Mouse (Mus musculus): ENCODE measurements at regions not wholly inside any gene's neighbourhood (a gene's known extent, or its start where the extent isn't known, plus 50 kb on each side); places are given as distances from the start of the nearest gene placed in this dataset.

- no peaks in the 10 kb centered on the region for H3K9me3 ChIP-seq
- WGBS, result 51% methylated on average over 7 of the region's 7 CpGs
- H3K27ac ChIP-seq, result no peak overlapping the region
- H3K4me1 ChIP-seq, result no peaks in the 10 kb centered on the region
- no peak for ATAC-seq (ENCODE audit: low FRiP score, low read depth)
- H3K36me3 ChIP-seq, result no peaks in the 10 kb centered on the region
- H3K4me3 ChIP-seq, result no peak overlapping the region
- no peak overlapping the region for H3K4me2 ChIP-seq (replicated peaks)
- H3K27me3 ChIP-seq, result no peaks in the 10 kb centered on the region
- no peak overlapping the region for H3K9ac ChIP-seq
Measured at GRCm38 (mm10) chr17:10078536-10079319, 240.9 kb downstream of the Qk start.

- Histone ChIP-seq H3K27ac (no peak overlapping the region), H3K9me3 (no peaks in the 10 kb centered on the region), H3K4me2 (replicated peaks) (no peak overlapping the region), H3K9ac (no peak overlapping the region), H3K27me3 (no peaks in the 10 kb centered on the region), H3K4me1 (no peaks in the 10 kb centered on the region), H3K4me3 (no peak overlapping the region), H3K36me3 (no peaks in the 10 kb centered on the region)
- ATAC-seq (ENCODE audit: low FRiP score, low read depth), result no peak
Measured at GRCm38 (mm10) chr17:10073301-10073700, 246.4 kb downstream of the Qk start.

GRCm38 (mm10) chr17:10069251-10069650 is 250.4 kb downstream of the Qk start:
- Histone ChIP-seq H3K27me3 (no peaks in the 10 kb centered on the region), H3K36me3 (no peaks in the 10 kb centered on the region), H3K4me1 (no peaks in the 10 kb centered on the region), H3K9ac (no peak overlapping the region), H3K9me3 (no peaks in the 10 kb centered on the region), H3K4me3 (no peak overlapping the region), H3K27ac (no peak overlapping the region), H3K4me2 (replicated peaks) (no peak overlapping the region)
- ATAC-seq (ENCODE audit: low FRiP score, low read depth), result no peak
- WGBS, result 83% methylated on average over 3 of the region's 3 CpGs

DNA sequence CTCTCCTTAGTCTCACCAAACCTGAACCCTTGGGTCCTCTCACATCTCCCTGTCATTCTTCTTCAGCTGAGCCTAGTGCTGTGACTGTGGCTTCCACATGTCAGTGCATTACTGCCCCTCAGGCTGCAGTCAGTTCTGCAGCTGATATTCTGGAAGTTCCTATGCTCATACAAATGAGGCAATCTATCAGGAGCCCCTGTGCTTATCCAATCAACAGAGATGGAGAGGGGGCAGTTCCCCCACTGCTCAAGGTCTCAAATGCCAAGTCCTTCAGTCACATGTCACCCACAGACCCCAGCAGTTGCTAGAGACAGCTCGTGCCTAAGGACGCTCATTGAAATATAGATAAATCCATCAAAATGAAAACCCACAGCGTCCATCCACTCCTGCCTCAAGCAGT is 254.5 kb downstream of the Qk start:
- WGBS, result 85% methylated on average over 3 of the region's 3 CpGs
- no peak overlapping the region for H3K27ac ChIP-seq

GRCm38 (mm10) chr17:10062546-10063100 is 257.0 kb downstream of the Qk start:
- Histone ChIP-seq H3K4me3 (no peak overlapping the region), H3K4me2 (replicated peaks) (no peak overlapping the region), H3K9me3 (no peaks in the 10 kb centered on the region), H3K4me1 (no peaks in the 10 kb centered on the region), H3K27me3 (no peaks in the 10 kb centered on the region), H3K9ac (no peak overlapping the region), H3K27ac (no peak overlapping the region), H3K36me3 (no peaks in the 10 kb centered on the region)
- ATAC-seq (ENCODE audit: low FRiP score, low read depth), result no peak
- WGBS, result 80% methylated on average over 8 of the region's 8 CpGs

More for the DNA sequence above, 254.5 kb downstream of the Qk start:
- Histone ChIP-seq H3K36me3 (no peaks in the 10 kb centered on the region), H3K4me1 (no peaks in the 10 kb centered on the region), H3K9ac (no peak overlapping the region), H3K4me3 (no peak overlapping the region), H3K4me2 (replicated peaks) (no peak overlapping the region), H3K27me3 (no peaks in the 10 kb centered on the region), H3K9me3 (no peaks in the 10 kb centered on the region)
- no peak for ATAC-seq (ENCODE audit: low FRiP score, low read depth)

- Histone ChIP-seq H3K9me3 (no peaks in the 10 kb centered on the region), H3K27me3 (no peaks in the 10 kb centered on the region), H3K9ac (no peak overlapping the region), H3K27ac (no peak overlapping the region), H3K36me3 (no peaks in the 10 kb centered on the region), H3K4me1 (no peaks in the 10 kb centered on the region), H3K4me2 (replicated peaks) (no peak overlapping the region), H3K4me3 (no peak overlapping the region)
- 75% methylated on average over 1 of the region's 1 CpGs for WGBS
- ATAC-seq (ENCODE audit: low FRiP score, low read depth), result no peak
Measured at GRCm38 (mm10) chr17:10057736-10058135, 261.9 kb downstream of the Qk start.

DNA sequence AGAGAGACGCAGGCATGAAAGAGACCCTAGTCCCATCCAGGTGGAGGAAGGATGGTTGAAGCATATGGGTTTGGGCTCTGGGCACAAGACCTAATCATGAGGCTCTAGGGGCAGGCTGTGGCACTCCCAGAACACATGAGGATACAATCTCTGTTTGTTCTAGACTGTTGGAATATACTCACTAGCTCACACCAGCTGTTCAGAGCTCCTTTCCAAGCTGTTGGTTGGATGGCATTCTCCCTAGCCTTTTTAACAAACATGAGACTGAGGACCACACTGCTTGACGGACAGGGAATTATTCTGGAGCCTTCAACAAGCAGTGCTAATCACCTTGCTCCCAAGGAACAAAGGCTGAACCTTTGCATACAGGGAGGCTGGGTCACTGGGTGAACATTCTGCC is 263.6 kb downstream of the Qk start:
- H3K4me1 ChIP-seq, result no peaks in the 10 kb centered on the region
- no peak overlapping the region for H3K4me2 ChIP-seq (replicated peaks)
- no peaks in the 10 kb centered on the region; the same call in 1 of the 2 replicates for H3K27me3 ChIP-seq
- WGBS, result 83% methylated on average over 2 of the region's 2 CpGs
- no peak for ATAC-seq (ENCODE audit: low FRiP score, low read depth)
- H3K27ac ChIP-seq, result no peak overlapping the region
- no peak overlapping the region for H3K4me3 ChIP-seq
- no peaks in the 10 kb centered on the region for H3K36me3 ChIP-seq
- H3K9me3 ChIP-seq, result no peaks in the 10 kb centered on the region
- H3K9ac ChIP-seq, result no peak overlapping the region

- 85% methylated on average over 5 of the region's 5 CpGs for WGBS
- H3K27ac ChIP-seq, result no peak overlapping the region
- no peak overlapping the region for H3K4me3 ChIP-seq
- no peak for ATAC-seq (ENCODE audit: low FRiP score, low read depth)
- H3K27me3 ChIP-seq, result no peaks in the 10 kb centered on the region; the same call in 1 of the 2 replicates
- H3K36me3 ChIP-seq, result no peaks in the 10 kb centered on the region
- H3K4me1 ChIP-seq, result no peaks in the 10 kb centered on the region
- no peaks in the 10 kb centered on the region for H3K9me3 ChIP-seq
- no peak overlapping the region for H3K4me2 ChIP-seq (replicated peaks)
- H3K9ac ChIP-seq, result no peak overlapping the region
Measured at GRCm38 (mm10) chr17:10054375-10054774, 265.3 kb downstream of the Qk start.

GRCm38 (mm10) chr17:10044336-10044735 is 275.3 kb downstream of the Qk start:
- Histone ChIP-seq H3K27me3 (no peaks in the 10 kb centered on the region), H3K4me1 (no peaks in the 10 kb centered on the region), H3K4me2 (replicated peaks) (no peak overlapping the region), H3K36me3 (no peaks in the 10 kb centered on the region), H3K27ac (no peak overlapping the region), H3K9ac (no peak overlapping the region), H3K9me3 (no peaks in the 10 kb centered on the region), H3K4me3 (no peak overlapping the region)
- no peak for ATAC-seq (ENCODE audit: low FRiP score, low read depth)
- 71% methylated on average over 5 of the region's 5 CpGs for WGBS

GRCm38 (mm10) chr17:10042042-10042652 is 277.5 kb downstream of the Qk start:
- H3K4me2 ChIP-seq (replicated peaks), result no peak overlapping the region
- H3K9ac ChIP-seq, result no peak overlapping the region
- peaks cover 3% of the 10 kb centered on the region; the same call in 1 of the 2 replicates for H3K4me1 ChIP-seq
- WGBS, result 86% methylated on average over 5 of the region's 5 CpGs
- ATAC-seq (ENCODE audit: low FRiP score, low read depth), result no peak
- no peaks in the 10 kb centered on the region for H3K27me3 ChIP-seq
- no peak overlapping the region for H3K27ac ChIP-seq
- no peaks in the 10 kb centered on the region for H3K36me3 ChIP-seq
- no peaks in the 10 kb centered on the region for H3K9me3 ChIP-seq
- H3K4me3 ChIP-seq, result no peak overlapping the region

- no peak for ATAC-seq (ENCODE audit: low FRiP score, low read depth)
- Histone ChIP-seq H3K9me3 (no peaks in the 10 kb centered on the region), H3K4me1 (peaks cover 3% of the 10 kb centered on the region; the same call in 1 of the 2 replicates), H3K27ac (no peak overlapping the region), H3K4me2 (replicated peaks) (no peak overlapping the region), H3K27me3 (no peaks in the 10 kb centered on the region), H3K9ac (no peak overlapping the region), H3K36me3 (no peaks in the 10 kb centered on the region), H3K4me3 (no peak overlapping the region)
- WGBS, result 54% methylated on average over 4 of the region's 4 CpGs
Measured at GRCm38 (mm10) chr17:10040951-10041359, 278.7 kb downstream of the Qk start.

DNA sequence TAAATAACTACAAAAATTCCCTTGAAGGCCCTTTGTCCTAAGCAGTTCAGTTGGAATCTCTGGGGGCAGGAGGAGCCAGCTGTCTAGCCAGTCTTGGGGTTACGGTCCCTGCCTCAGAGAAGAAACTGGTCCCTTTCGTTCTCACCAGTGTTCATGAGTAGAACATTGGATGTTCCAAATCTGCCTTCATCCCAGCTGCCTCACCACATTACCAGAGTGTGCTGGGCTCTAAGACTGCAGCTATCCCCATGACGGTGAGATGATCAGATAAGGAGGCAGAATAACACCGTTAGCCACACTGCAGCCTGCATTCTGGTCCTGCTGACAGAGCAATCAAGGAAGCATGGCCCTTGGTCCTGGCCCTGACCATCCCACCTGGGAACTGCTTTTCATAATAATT is 279.3 kb downstream of the Qk start:
- 55% methylated on average over 4 of the region's 4 CpGs for WGBS
- H3K27me3 ChIP-seq, result no peaks in the 10 kb centered on the region
- H3K9ac ChIP-seq, result no peak overlapping the region
- ATAC-seq (ENCODE audit: low FRiP score, low read depth), result no peak
- H3K4me1 ChIP-seq, result peaks cover 3% of the 10 kb centered on the region; the same call in 1 of the 2 replicates
- no peaks in the 10 kb centered on the region for H3K36me3 ChIP-seq
- no peak overlapping the region for H3K27ac ChIP-seq
- H3K9me3 ChIP-seq, result no peaks in the 10 kb centered on the region
- no peak overlapping the region for H3K4me3 ChIP-seq
- no peak overlapping the region for H3K4me2 ChIP-seq (replicated peaks)
